Mouse (Mus musculus) stomach, postnatal 0 days (tissue): Measurements from ENCODE around the gene Tubgcp2.

Experiments
- CTCF ChIP-seq: IDR thresholded peaks from 2 replicates; pipeline ENCODE4 v1.5.1; 2016; ENCODE audit warnings: antibody characterized with exemption, low read depth, mild to moderate bottlenecking, moderate library complexity
- EP300 ChIP-seq: optimal IDR thresholded peaks from 2 replicates; pipeline ENCODE3; 2016; ENCODE audit warnings: antibody characterized with exemption

DNA sequence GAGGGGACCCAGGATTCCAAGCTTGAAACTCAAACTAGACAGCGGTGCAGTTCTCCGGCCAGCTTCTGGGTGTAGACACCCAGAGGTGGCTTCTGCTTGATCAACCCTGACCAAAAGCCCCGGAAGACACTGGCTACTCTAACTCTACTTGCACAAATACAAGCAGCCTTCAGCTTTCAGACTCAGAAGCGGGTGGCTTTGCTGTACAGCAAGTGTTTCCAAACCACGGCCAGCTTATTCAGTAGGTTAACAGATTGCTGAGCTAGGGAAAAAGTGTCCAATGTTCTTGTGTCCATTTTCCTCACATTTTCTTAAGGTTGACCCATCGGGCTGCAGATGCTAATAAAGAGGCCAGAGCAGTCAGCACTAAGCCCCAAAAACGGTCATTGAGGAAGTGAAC is 22.1 kb upstream of the Tubgcp2 start:
- no peak for TF ChIP-seq CTCF
- TF ChIP-seq EP300, result no peak
